Mouse (Mus musculus) gastrocnemius, adult 2 months (tissue): ENCODE measurements around the gene Frat1. TPM values are rescaled to one million over a fixed set of nuclear protein-coding genes. Genes with fewer than 3 reads are reported as not detected.
"Not testable (repeated sequence)": the region's sequence is repeated elsewhere in the genome, so short reads cannot be mapped to it uniquely, and the experiment has no call there.

Source experiments
- DNase-seq: peaks from one replicate; pipeline ENCODE4 v3.0.0; 2022
- H3K27ac ChIP-seq: fragments of 200-600 bp; 2 replicates; pipeline ENCODE4 v1.8.1; 2022; ENCODE audit warnings: mild to moderate bottlenecking
- H3K4me3 ChIP-seq: fragments of 200-600 bp; 2 replicates; pipeline ENCODE4 v1.8.1; 2022; ENCODE audit warnings: mild to moderate bottlenecking, moderate library complexity
- CTCF ChIP-seq: fragments of 200-600 bp; IDR thresholded peaks from 2 replicates; pipeline ENCODE4 v1.8.1; 2022; ENCODE audit warnings: antibody characterized with exemption, mild to moderate bottlenecking, moderate library complexity
- intact Hi-C: fragments of 180-260 bp; cut with DNase I; formaldehyde crosslinking; loops from one replicate; pipeline ENCODE4 v1.15.1; 2025
- total RNA-seq, 2 experiments: library from RNA; stranded (reverse); gene quantifications; 2 replicates each; pipeline ENCODE4 v1.2.3; 2021

The Frat1 gene
- total RNA-seq, 2 experiments from 2014 or later: 6.3 to 6.8 TPM

- intact Hi-C loops: loop anchor here (5.0 to 10.0 kb wide), 3 partner anchors 46 to 223 kb away; partner anchors contain the start of genes Arhgap19 and Rrp12
- peak; percentile 94 for DNase-seq
- TF ChIP-seq CTCF: no peak
- H3K4me3 ChIP-seq: peak within 1 kb of the TSS; percentile 88
- peak within 1 kb of the TSS; percentile 99 for H3K27ac ChIP-seq
Measured at GRCm38 (mm10) chr19:41847992-41848851, 18.5 kb downstream of the Frat1 start, which contains the start of gene Frat2. Gene Frat2 (minus strand): TSS chr19:41848132.

DNA sequence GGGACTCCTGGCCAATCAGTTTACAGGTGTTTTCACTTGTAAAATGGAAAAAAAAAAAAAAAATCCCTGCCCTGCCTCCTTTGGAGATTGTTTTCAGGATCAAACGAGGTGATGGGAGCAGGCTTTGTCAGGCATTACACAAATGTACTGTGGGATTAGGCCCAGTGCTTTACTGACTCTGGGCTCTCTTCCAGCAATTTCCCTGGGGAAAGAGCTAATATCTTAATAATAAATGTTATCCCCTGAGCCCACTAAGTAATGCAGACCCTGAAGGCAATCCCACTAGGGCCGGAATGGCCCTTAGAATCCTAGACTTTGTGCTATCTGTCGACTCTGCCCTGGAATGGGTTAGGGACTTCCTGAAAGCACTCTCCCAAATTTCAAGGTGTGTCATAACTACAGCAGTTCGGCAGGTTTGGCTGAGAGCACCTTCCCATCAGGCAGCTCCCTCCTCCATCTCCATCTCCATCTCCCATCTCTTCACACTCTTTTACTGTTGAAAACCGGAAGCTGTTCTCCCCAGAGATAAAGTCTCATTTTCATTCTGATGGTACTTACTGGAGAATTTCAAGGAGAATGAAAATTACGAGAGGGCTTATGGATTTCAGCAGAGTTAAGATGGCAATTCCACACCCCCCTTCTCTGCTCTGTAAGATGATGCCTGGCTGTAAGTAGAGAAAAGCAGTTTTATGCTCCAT is 20.4 kb downstream of the Frat1 start:
- TF ChIP-seq CTCF: no peak
- Histone ChIP-seq H3K4me3 (no peak overlapping the region), H3K27ac (no peak overlapping the region)
- no peak for DNase-seq
- intact Hi-C loops: no loop called here

- intact Hi-C loops: no loop called here
- TF ChIP-seq CTCF: no peak
- Histone ChIP-seq H3K4me3 (no peak overlapping the region), H3K27ac (no peak overlapping the region)
- DNase-seq: no peak
Measured at GRCm38 (mm10) chr19:41850719-41851543, 21.2 kb downstream of the Frat1 start.

DNA sequence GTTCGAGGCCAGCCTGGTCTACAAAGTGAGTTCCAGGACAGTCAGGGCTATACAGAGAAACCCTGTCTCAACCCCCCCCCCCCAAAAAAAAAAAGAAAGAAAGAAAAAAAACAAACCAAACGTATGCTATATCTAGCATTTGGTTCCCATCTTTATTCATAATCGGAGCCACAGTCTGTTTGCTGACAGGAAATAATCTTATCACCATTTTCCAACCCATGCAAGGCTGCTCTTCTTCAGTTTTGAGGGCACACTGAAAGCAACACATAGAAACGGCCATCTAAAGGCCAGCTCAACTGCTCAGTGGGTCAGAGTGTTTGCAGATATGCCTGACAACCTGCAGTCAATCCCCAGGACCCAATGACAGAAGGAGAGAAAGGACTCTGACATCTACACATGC is 22.7 kb downstream of the Frat1 start:
- no peak for TF ChIP-seq CTCF
- no peak for DNase-seq
- Histone ChIP-seq H3K4me3 (no peak overlapping the region), H3K27ac (no peak overlapping the region)
- intact Hi-C loops: no loop called here

GRCm38 (mm10) chr19:41857086-41857762 is 27.5 kb downstream of the Frat1 start:
- intact Hi-C loops: no loop called here

DNA sequence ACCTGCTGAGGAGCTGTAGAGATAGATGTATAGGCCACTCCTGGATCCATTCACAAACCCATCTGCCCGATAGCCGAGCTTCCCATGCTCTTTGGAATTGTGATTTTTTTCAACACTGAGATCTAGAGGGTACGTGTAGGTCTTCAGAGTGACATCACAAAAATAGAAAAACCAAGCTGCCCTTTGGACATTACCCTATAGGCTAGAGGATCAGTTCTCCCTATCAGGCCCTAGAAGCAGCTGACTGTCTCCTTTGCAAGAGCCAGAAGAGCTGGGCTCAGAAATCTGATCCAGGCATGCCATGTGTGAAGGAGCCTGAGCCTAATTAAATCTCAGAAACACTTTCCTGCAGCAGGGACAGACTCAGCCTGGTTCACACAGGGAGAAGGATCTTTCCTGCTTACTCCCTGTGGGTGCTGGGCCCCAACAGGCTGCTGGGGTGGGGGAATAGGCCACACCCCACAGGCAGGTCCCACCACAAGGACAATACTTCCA is 28.1 kb downstream of the Frat1 start:
- intact Hi-C loops: no loop called here

More at GRCm38 (mm10) chr19:41857086-41857762, 27.5 kb downstream of the Frat1 start:
- no peak for DNase-seq
- Histone ChIP-seq H3K4me3 (no peak overlapping the region), H3K27ac (peak overlapping the region; percentile 88)
- TF ChIP-seq CTCF: no peak

GRCm38 (mm10) chr19:41866707-41867106 is 36.9 kb downstream of the Frat1 start:
- TF ChIP-seq CTCF: no peak
- intact Hi-C loops: no loop called here
- H3K4me3 ChIP-seq: no peak overlapping the region
- DNase-seq: no peak
- no peak overlapping the region for H3K27ac ChIP-seq

More for the DNA sequence above, 28.1 kb downstream of the Frat1 start:
- peak; percentile 44 for DNase-seq
- TF ChIP-seq CTCF: no peak
- no peak overlapping the region for H3K4me3 ChIP-seq
- peak overlapping the region; percentile 88 for H3K27ac ChIP-seq

DNA sequence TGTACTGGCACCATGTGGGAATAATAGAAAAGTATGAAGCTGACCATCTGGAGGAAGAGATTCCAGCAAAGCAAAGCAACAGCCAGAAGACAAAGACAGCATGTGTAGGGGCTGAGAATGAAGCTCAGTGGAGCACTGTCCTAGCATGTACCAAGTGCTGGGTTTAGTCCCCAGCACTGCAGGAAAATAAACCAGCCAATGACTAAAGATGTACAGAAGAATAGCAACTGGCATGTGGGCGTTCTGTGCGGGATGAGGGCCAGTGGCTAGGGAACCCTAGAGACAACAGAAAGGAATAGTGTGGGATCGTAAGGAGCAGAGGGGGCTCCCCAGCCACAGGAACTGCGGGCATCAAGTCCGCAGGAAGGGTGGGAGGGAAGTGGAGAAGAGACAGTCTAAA is 39.5 kb downstream of the Frat1 start:
- Histone ChIP-seq H3K27ac (no peak overlapping the region), H3K4me3 (no peak overlapping the region)
- TF ChIP-seq CTCF: no peak
- intact Hi-C loops: no loop called here
- no peak for DNase-seq

DNA sequence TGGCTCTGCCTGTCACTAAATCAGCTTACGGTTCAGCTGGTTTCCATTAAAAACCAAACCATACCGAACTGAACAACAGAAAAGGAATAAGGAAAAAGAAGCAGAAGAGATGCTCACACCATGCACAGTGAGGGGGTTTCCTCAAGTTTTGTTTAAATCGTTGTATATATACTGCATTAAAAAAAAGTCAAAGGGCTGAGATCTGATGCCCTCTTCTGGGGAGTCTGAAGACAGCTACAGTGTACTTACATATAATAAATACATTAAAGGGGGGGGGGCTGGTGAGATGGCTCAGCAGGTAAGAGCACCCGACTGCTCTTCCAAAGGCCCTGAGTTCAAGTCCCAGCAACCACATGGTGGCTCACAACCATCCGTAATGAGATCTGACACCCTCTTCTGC is 40.2 kb downstream of the Frat1 start:
- peak; percentile 15; the same call in 1 of the 2 replicates for TF ChIP-seq CTCF
- H3K4me3 ChIP-seq, DNase-seq, H3K27ac ChIP-seq: not testable (repeated sequence)
- intact Hi-C loops: loop anchor here (10.0 kb wide), 1 partner anchor 215 kb away; no protein-coding TSS in a partner anchor

DNA sequence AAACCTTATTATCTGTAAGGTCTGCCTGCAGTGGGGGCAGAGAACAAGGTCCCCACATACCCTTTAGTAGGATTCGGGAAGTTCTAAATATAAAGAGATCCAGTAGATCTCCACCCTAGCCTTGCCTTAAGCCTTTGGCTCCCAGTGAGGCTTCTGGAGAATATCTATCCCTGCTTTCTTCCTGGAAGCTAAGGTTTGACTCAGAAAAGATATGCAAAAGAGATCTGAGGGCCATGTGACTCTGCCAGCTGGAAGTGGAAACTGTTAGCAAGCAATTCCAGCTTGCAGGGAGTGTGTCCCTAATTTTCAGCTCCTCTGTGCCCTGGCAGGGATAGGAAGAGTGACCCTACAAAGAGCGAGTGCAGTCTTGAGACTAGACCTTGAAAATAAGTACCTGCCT is 42.5 kb downstream of the Frat1 start:
- intact Hi-C loops: loop anchor here (10.0 kb wide), 1 partner anchor 217 kb away; no protein-coding TSS in a partner anchor
- no peak overlapping the region for H3K4me3 ChIP-seq
- H3K27ac ChIP-seq: no peak overlapping the region
- TF ChIP-seq CTCF: no peak
- DNase-seq: no peak

GRCm38 (mm10) chr19:41874356-41874755 is 44.6 kb downstream of the Frat1 start:
- DNase-seq: no peak
- intact Hi-C loops: loop anchor here (10.0 kb wide), 1 partner anchor 220 kb away; no protein-coding TSS in a partner anchor

More at GRCm38 (mm10) chr19:41874356-41874755, 44.6 kb downstream of the Frat1 start:
- TF ChIP-seq CTCF: no peak
- no peak overlapping the region for H3K4me3 ChIP-seq
- no peak overlapping the region for H3K27ac ChIP-seq
